Mouse (Mus musculus): Measurements from ENCODE around the gene Kif23. TPM values are rescaled to one million over a fixed set of nuclear protein-coding genes. Genes with fewer than 3 reads are reported as not detected.

Kif23 gene
- polyA plus RNA-seq, 1 experiment from 2014 or later: 118 TPM

- H3K36me3 ChIP-seq (replicated peaks): peaks cover 42% of the 10 kb centered on the region
- H3K4me1 ChIP-seq: peaks cover 40% of the 10 kb centered on the region
- no peak overlapping the region for H3K27ac ChIP-seq (replicated peaks)
- DNase-seq (ENCODE audit: low spot score): no peak
- H3K4me3 ChIP-seq: no peak overlapping the region
- no peaks in the 10 kb centered on the region for H3K27me3 ChIP-seq (replicated peaks; ENCODE audit: low read depth, poor library complexity, severe bottlenecking)
- 90% methylated on average over 11 of the region's 11 CpGs for WGBS
- no peaks in the 10 kb centered on the region for H3K9me3 ChIP-seq
These were observed 37.7 kb downstream of the Kif23 start for GRCm38 (mm10) chr9:61908832-61909407.

DNA sequence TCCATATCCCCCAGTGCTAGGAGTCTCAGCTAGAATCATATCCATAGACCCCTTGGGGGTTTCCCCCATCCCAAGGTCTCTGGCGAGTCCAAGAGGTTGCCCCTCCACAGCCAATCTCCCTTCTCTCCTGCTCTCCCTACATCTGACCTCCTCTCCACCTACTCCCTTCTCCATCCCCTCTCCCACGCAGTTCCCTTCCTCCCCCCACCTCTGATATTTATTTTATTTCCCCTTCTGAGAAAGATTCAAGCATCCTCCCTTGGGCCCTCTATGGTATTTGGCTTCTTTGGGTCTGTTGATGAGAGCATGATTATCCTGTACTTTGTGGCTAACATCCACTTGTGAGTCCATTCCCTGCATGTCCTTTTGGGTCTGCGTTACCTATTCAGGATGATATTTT is 38.2 kb downstream of the Kif23 start:
- no peak overlapping the region for H3K27ac ChIP-seq (replicated peaks)
- 88% methylated on average over 3 of the region's 3 CpGs for WGBS
- H3K4me3 ChIP-seq: no peak overlapping the region
- no peak for DNase-seq (ENCODE audit: low spot score)
- H3K27me3 ChIP-seq (replicated peaks; ENCODE audit: low read depth, poor library complexity, severe bottlenecking): no peaks in the 10 kb centered on the region
- H3K9me3 ChIP-seq: no peaks in the 10 kb centered on the region
- H3K36me3 ChIP-seq (replicated peaks): peaks cover 38% of the 10 kb centered on the region
- peaks cover 42% of the 10 kb centered on the region for H3K4me1 ChIP-seq

- WGBS: 94% methylated on average over 4 of the region's 4 CpGs
- peaks cover 3% of the 10 kb centered on the region; the same call in 1 of the 2 replicates for H3K27me3 ChIP-seq (replicated peaks; ENCODE audit: low read depth, poor library complexity, severe bottlenecking)
- H3K27ac ChIP-seq (replicated peaks): no peak overlapping the region
- no peaks in the 10 kb centered on the region for H3K9me3 ChIP-seq
- H3K36me3 ChIP-seq (replicated peaks): peaks cover 32% of the 10 kb centered on the region
- no peak for DNase-seq (ENCODE audit: low spot score)
- H3K4me3 ChIP-seq: no peak overlapping the region
- H3K4me1 ChIP-seq: peaks cover 41% of the 10 kb centered on the region
These were observed 38.8 kb downstream of the Kif23 start for GRCm38 (mm10) chr9:61907621-61908295.

DNA sequence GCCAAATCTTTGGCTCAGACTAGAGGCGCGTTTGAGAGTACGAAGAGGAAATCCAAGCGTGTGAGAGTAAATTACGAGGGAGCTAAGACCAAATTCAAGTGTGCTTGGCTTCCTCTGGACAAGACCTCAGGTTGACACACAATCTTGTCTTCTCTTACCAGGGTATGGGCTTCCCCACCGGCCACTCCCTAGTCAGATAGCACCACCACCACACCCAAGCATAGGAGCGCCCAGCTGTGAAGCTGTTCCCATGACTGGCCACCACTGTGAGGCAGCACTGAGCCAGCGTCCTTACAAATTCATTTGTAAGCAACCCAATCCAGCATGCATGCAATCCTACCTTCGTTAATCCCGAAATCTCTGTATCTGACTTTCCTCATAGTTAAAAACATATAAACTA is 39.7 kb downstream of the Kif23 start:
- H3K27ac ChIP-seq (replicated peaks): no peak overlapping the region
- DNase-seq (ENCODE audit: low spot score): peak; percentile 57
- H3K4me1 ChIP-seq: peaks cover 41% of the 10 kb centered on the region
- H3K9me3 ChIP-seq: no peaks in the 10 kb centered on the region
- peaks cover 24% of the 10 kb centered on the region for H3K36me3 ChIP-seq (replicated peaks)
- 66% methylated on average over 10 of the region's 10 CpGs for WGBS
- H3K27me3 ChIP-seq (replicated peaks; ENCODE audit: low read depth, poor library complexity, severe bottlenecking): peaks cover 11% of the 10 kb centered on the region
- H3K4me3 ChIP-seq: no peak overlapping the region

GRCm38 (mm10) chr9:61905576-61905975 is 41.0 kb downstream of the Kif23 start:
- WGBS: 60% methylated on average over 5 of the region's 5 CpGs
- no peak for DNase-seq (ENCODE audit: low spot score)
- Histone ChIP-seq H3K27me3 (replicated peaks; ENCODE audit: low read depth, poor library complexity, severe bottlenecking) (peaks cover 20% of the 10 kb centered on the region), H3K4me1 (peaks cover 48% of the 10 kb centered on the region), H3K9me3 (no peaks in the 10 kb centered on the region), H3K27ac (replicated peaks) (no peak overlapping the region), H3K36me3 (replicated peaks) (peaks cover 10% of the 10 kb centered on the region), H3K4me3 (no peak overlapping the region)

- Histone ChIP-seq H3K27ac (replicated peaks) (0 out of 2 replicates have a peak overlapping the region, but pooled peaks have one; percentile 25), H3K36me3 (replicated peaks) (peaks cover 2% of the 10 kb centered on the region; the same call in 1 of the 2 replicates), H3K4me3 (no peak overlapping the region), H3K9me3 (no peaks in the 10 kb centered on the region), H3K27me3 (replicated peaks; ENCODE audit: low read depth, poor library complexity, severe bottlenecking) (peaks cover 24% of the 10 kb centered on the region), H3K4me1 (peaks cover 51% of the 10 kb centered on the region)
- WGBS: 42% methylated on average over 7 of the region's 7 CpGs
- no peak for DNase-seq (ENCODE audit: low spot score)
These were observed 42.4 kb downstream of the Kif23 start for GRCm38 (mm10) chr9:61904201-61904600.

GRCm38 (mm10) chr9:61902445-61902844 is 44.1 kb downstream of the Kif23 start:
- DNase-seq (ENCODE audit: low spot score): no peak
- no peak overlapping the region for H3K27ac ChIP-seq (replicated peaks)
- 68% methylated on average over 9 of the region's 9 CpGs for WGBS

DNA sequence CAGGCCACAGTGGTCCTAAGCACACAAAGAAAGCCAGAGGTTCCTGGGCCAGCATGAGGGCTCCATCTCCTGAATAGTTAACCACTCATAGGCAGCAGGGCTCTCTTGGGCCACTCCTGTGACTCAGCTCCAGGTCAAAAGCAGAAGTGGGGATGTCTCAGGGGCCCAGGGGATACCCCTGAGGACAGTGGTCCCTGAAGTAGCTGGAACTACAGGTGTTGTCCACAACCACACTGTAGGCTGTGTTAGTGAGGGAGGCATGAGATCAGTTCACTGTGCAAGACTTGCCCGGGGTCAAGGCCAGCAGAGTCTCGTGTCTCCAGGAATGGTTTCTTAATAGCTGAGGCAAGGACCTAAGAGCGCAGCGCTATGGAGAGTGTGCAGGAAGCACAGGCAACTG is 45.0 kb downstream of the Kif23 start:
- WGBS: 77% methylated on average over 4 of the region's 4 CpGs
- Histone ChIP-seq H3K9me3 (no peaks in the 10 kb centered on the region), H3K4me3 (no peak overlapping the region), H3K4me1 (peaks cover 62% of the 10 kb centered on the region), H3K36me3 (replicated peaks) (no peaks in the 10 kb centered on the region), H3K27me3 (replicated peaks; ENCODE audit: low read depth, poor library complexity, severe bottlenecking) (peaks cover 45% of the 10 kb centered on the region), H3K27ac (replicated peaks) (no peak overlapping the region)
- no peak for DNase-seq (ENCODE audit: low spot score)

More at GRCm38 (mm10) chr9:61902445-61902844, 44.1 kb downstream of the Kif23 start:
- H3K4me3 ChIP-seq: no peak overlapping the region
- peaks cover 62% of the 10 kb centered on the region for H3K4me1 ChIP-seq
- H3K27me3 ChIP-seq (replicated peaks; ENCODE audit: low read depth, poor library complexity, severe bottlenecking): peaks cover 38% of the 10 kb centered on the region
- H3K9me3 ChIP-seq: no peaks in the 10 kb centered on the region
- no peaks in the 10 kb centered on the region for H3K36me3 ChIP-seq (replicated peaks)

DNA sequence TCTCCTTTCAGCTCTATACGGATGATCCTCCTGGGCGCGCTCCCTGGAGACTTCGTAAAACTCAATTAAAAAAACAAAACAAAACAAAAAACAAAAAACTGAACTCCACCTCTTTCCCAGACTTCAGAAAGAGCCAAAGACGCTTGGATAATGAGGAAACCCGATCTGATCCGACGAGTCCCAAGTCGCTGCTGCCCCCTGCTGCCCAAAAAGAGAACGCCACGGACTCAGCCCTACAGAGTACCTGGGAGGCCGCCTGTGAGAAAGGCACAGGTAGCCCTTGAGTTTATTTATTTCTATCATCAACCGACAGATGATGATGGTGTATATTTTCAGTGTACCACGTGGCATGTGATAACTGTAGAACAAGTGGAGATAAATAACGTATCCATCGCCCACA is 46.8 kb downstream of the Kif23 start:
- DNase-seq (ENCODE audit: low spot score): peak; percentile 85
- no peaks in the 10 kb centered on the region for H3K9me3 ChIP-seq
- H3K4me3 ChIP-seq: peak overlapping the region; percentile 30
- H3K36me3 ChIP-seq (replicated peaks): no peaks in the 10 kb centered on the region
- no peak overlapping the region for H3K27ac ChIP-seq (replicated peaks)
- 7% methylated on average over 16 of the region's 16 CpGs for WGBS
- H3K27me3 ChIP-seq (replicated peaks; ENCODE audit: low read depth, poor library complexity, severe bottlenecking): peaks cover 54% of the 10 kb centered on the region
- peaks cover 64% of the 10 kb centered on the region for H3K4me1 ChIP-seq

- DNase-seq (ENCODE audit: low spot score): peak; percentile 89
- no peaks in the 10 kb centered on the region for H3K9me3 ChIP-seq
- H3K27ac ChIP-seq (replicated peaks): no peak overlapping the region
- WGBS: 10% methylated on average over 8 of the region's 8 CpGs
- H3K4me3 ChIP-seq: no peak overlapping the region
- peaks cover 54% of the 10 kb centered on the region for H3K27me3 ChIP-seq (replicated peaks; ENCODE audit: low read depth, poor library complexity, severe bottlenecking)
- H3K36me3 ChIP-seq (replicated peaks): no peaks in the 10 kb centered on the region
- peaks cover 55% of the 10 kb centered on the region for H3K4me1 ChIP-seq
These were observed 48.2 kb downstream of the Kif23 start for GRCm38 (mm10) chr9:61898401-61898800.

- no peak overlapping the region for H3K4me3 ChIP-seq
- H3K9me3 ChIP-seq: no peaks in the 10 kb centered on the region
- no peaks in the 10 kb centered on the region for H3K36me3 ChIP-seq (replicated peaks)
- peak; percentile 67 for DNase-seq (ENCODE audit: low spot score)
- 62% methylated on average over 8 of the region's 8 CpGs for WGBS
- H3K27me3 ChIP-seq (replicated peaks; ENCODE audit: low read depth, poor library complexity, severe bottlenecking): peaks cover 34% of the 10 kb centered on the region
- peak overlapping the region; percentile 57 for H3K27ac ChIP-seq (replicated peaks)
- peaks cover 34% of the 10 kb centered on the region for H3K4me1 ChIP-seq
These were observed 51.6 kb downstream of the Kif23 start for GRCm38 (mm10) chr9:61895014-61895413.

- Histone ChIP-seq H3K4me3 (no peak overlapping the region), H3K36me3 (replicated peaks) (no peaks in the 10 kb centered on the region), H3K4me1 (peaks cover 25% of the 10 kb centered on the region), H3K27me3 (replicated peaks; ENCODE audit: low read depth, poor library complexity, severe bottlenecking) (0 out of 2 replicates have a peak, but pooled peaks cover 6% of the 10 kb centered on the region), H3K9me3 (no peaks in the 10 kb centered on the region), H3K27ac (replicated peaks) (no peak overlapping the region)
- DNase-seq (ENCODE audit: low spot score): no peak
- WGBS: 41% methylated on average over 8 of the region's 8 CpGs
These were observed 56.7 kb downstream of the Kif23 start for GRCm38 (mm10) chr9:61889855-61890254.

Measured in embryonic facial prominence, embryonic 10.5 days (tissue).